Mouse (Mus musculus) lung, embryonic 14.5 days (tissue): ENCODE measurements around the gene Dscaml1. TPM values are rescaled to one million over a fixed set of nuclear protein-coding genes. Genes with fewer than 3 reads are reported as not detected.

Experiments
- ATAC-seq: fragments of 200-750 bp; cut with Nextera tagmentation; 2 replicates; pipeline ENCODE4 v1.8.0; 2017; ENCODE audit warnings: mild to moderate bottlenecking, moderate TSS enrichment, moderate library complexity; ENCODE audit not compliant: insufficient read depth
- DNase-seq: peaks from one replicate; pipeline ENCODE4 v3.0.0-alpha.2; 2015
- H3K27ac ChIP-seq: fragments of 300-500 bp; sonication (generic); 2 replicates; pipeline ENCODE4 v1.5.1; 2014; ENCODE audit warnings: low read depth, mild to moderate bottlenecking, moderate library complexity
- H3K27me3 ChIP-seq: fragments of 300-500 bp; sonication (generic); 2 replicates; pipeline ENCODE4 v1.6.1; 2014; ENCODE audit warnings: low read length, control low read depth; ENCODE audit not compliant: insufficient read depth
- H3K36me3 ChIP-seq: fragments of 300-500 bp; sonication (generic); 2 replicates; pipeline ENCODE4 v1.6.1; 2014; ENCODE audit warnings: control low read depth; ENCODE audit not compliant: insufficient read depth
- H3K4me1 ChIP-seq: fragments of 300-500 bp; sonication (generic); 2 replicates; pipeline ENCODE4 v1.6.1; 2014; ENCODE audit warnings: antibody characterized with exemption, control low read depth; ENCODE audit not compliant: insufficient read depth
- H3K4me2 ChIP-seq: fragments of 300-500 bp; sonication (generic); 2 replicates; pipeline ENCODE4 v1.6.1; 2014; ENCODE audit warnings: mild to moderate bottlenecking
- H3K4me3 ChIP-seq: fragments of 300-500 bp; sonication (generic); 2 replicates; pipeline ENCODE4 v1.5.1; 2014; ENCODE audit warnings: low read depth, low read length
- H3K9ac ChIP-seq: fragments of 300-500 bp; sonication (generic); 2 replicates; pipeline ENCODE4 v1.6.1; 2014
- H3K9me3 ChIP-seq: fragments of 300-500 bp; sonication (generic); 2 replicates; pipeline ENCODE4 v1.6.1; 2016; ENCODE audit warnings: low read depth, low read length, control low read depth
- CTCF ChIP-seq: IDR thresholded peaks from 2 replicates; pipeline ENCODE4 v1.5.1; 2016; ENCODE audit warnings: antibody characterized with exemption, low read depth
- WGBS: fragments of 180-500 bp; shearing (Covaris S2); extraction: QIAGEN DNeasy Blood & Tissue Kit; methylation state at CpG from one replicate; pipeline ENCODE4 v1.1.7; 2014; 5-methylcytosine and 5-hydroxymethylcytosine counted together
- polyA plus RNA-seq: library from polyadenylated mRNA; unstranded; fragments of >200 nt; fragmentation: Nextera tagmentation; extraction: Ambion mirVana; gene quantifications from 2 replicates; pipeline ENCODE4 v1.2.1, GENCODE M21; 2014

Gene Dscaml1
- polyA plus RNA-seq, 1 experiment from 2014 or later = 0.05 TPM

GRCm38 (mm10) chr9:45451346-45451745 is 24.9 kb downstream of the Dscaml1 start:
- no peak for TF ChIP-seq CTCF

GRCm38 (mm10) chr9:45454032-45454431 is 27.6 kb downstream of the Dscaml1 start:
- 64% methylated on average over 10 of the region's 10 CpGs for WGBS
- TF ChIP-seq CTCF = no peak
- no peak overlapping the region for H3K9ac ChIP-seq

More at GRCm38 (mm10) chr9:45451346-45451745, 24.9 kb downstream of the Dscaml1 start:
- Histone ChIP-seq H3K4me2 (no peak overlapping the region), H3K27ac (no peak overlapping the region), H3K9me3 (no peaks in the 10 kb centered on the region), H3K9ac (no peak overlapping the region), H3K4me3 (no peak overlapping the region), H3K36me3 (no peaks in the 10 kb centered on the region), H3K4me1 (no peaks in the 10 kb centered on the region), H3K27me3 (no peaks in the 10 kb centered on the region)
- ATAC-seq = no peak
- 88% methylated on average over 4 of the region's 4 CpGs for WGBS
- DNase-seq = no peak

GRCm38 (mm10) chr9:45454889-45455610 is 28.6 kb downstream of the Dscaml1 start:
- H3K4me1 ChIP-seq = no peaks in the 10 kb centered on the region
- DNase-seq (no peak), ATAC-seq (no peak)
- H3K4me3 ChIP-seq = no peak overlapping the region
- no peaks in the 10 kb centered on the region for H3K27me3 ChIP-seq
- no peaks in the 10 kb centered on the region for H3K9me3 ChIP-seq
- H3K27ac ChIP-seq = no peak overlapping the region
- no peaks in the 10 kb centered on the region for H3K36me3 ChIP-seq
- 59% methylated on average over 8 of the region's 8 CpGs for WGBS
- TF ChIP-seq CTCF = no peak
- H3K4me2 ChIP-seq = no peak overlapping the region
- no peak overlapping the region for H3K9ac ChIP-seq

More at GRCm38 (mm10) chr9:45454032-45454431, 27.6 kb downstream of the Dscaml1 start:
- H3K4me1 ChIP-seq = no peaks in the 10 kb centered on the region
- H3K4me2 ChIP-seq = no peak overlapping the region
- H3K27ac ChIP-seq = no peak overlapping the region
- no peaks in the 10 kb centered on the region for H3K36me3 ChIP-seq
- DNase-seq (no peak), ATAC-seq (no peak)
- no peaks in the 10 kb centered on the region for H3K27me3 ChIP-seq
- no peak overlapping the region for H3K4me3 ChIP-seq
- no peaks in the 10 kb centered on the region for H3K9me3 ChIP-seq

- DNase-seq (no peak), ATAC-seq (no peak)
- H3K36me3 ChIP-seq = no peaks in the 10 kb centered on the region
- H3K9me3 ChIP-seq = no peaks in the 10 kb centered on the region
- H3K4me3 ChIP-seq = no peak overlapping the region
- 39% methylated on average over 7 of the region's 7 CpGs for WGBS
- no peak for TF ChIP-seq CTCF
- H3K4me2 ChIP-seq = no peak overlapping the region
- H3K4me1 ChIP-seq = no peaks in the 10 kb centered on the region
- no peak overlapping the region for H3K9ac ChIP-seq
- no peaks in the 10 kb centered on the region for H3K27me3 ChIP-seq
- no peak overlapping the region for H3K27ac ChIP-seq
Measured at GRCm38 (mm10) chr9:45457200-45457599, 30.8 kb downstream of the Dscaml1 start.

GRCm38 (mm10) chr9:45458363-45458762 is 31.9 kb downstream of the Dscaml1 start:
- no peaks in the 10 kb centered on the region for H3K9me3 ChIP-seq
- no peak overlapping the region for H3K9ac ChIP-seq
- 62% methylated on average over 14 of the region's 14 CpGs for WGBS
- H3K27me3 ChIP-seq = no peaks in the 10 kb centered on the region
- H3K36me3 ChIP-seq = no peaks in the 10 kb centered on the region
- ATAC-seq = no peak
- no peaks in the 10 kb centered on the region for H3K4me1 ChIP-seq
- TF ChIP-seq CTCF = no peak
- H3K4me2 ChIP-seq = no peak overlapping the region
- DNase-seq = no peak
- no peak overlapping the region for H3K27ac ChIP-seq
- no peak overlapping the region for H3K4me3 ChIP-seq

- DNase-seq (peak; percentile 32), ATAC-seq (peak; percentile 44; the same call in 1 of the 2 replicates)
- Histone ChIP-seq H3K36me3 (no peaks in the 10 kb centered on the region), H3K9me3 (no peaks in the 10 kb centered on the region), H3K4me1 (no peaks in the 10 kb centered on the region), H3K27ac (no peak overlapping the region), H3K9ac (no peak overlapping the region), H3K27me3 (no peaks in the 10 kb centered on the region), H3K4me2 (no peak overlapping the region), H3K4me3 (no peak overlapping the region)
- 36% methylated on average over 6 of the region's 6 CpGs for WGBS
- TF ChIP-seq CTCF = no peak
Measured at GRCm38 (mm10) chr9:45465396-45466019, 39.1 kb downstream of the Dscaml1 start.

GRCm38 (mm10) chr9:45468235-45468634 is 41.8 kb downstream of the Dscaml1 start:
- no peaks in the 10 kb centered on the region for H3K27me3 ChIP-seq
- DNase-seq (no peak), ATAC-seq (no peak)
- 74% methylated on average over 10 of the region's 10 CpGs for WGBS
- no peak overlapping the region for H3K4me2 ChIP-seq
- no peaks in the 10 kb centered on the region for H3K36me3 ChIP-seq
- no peak overlapping the region for H3K27ac ChIP-seq
- H3K9ac ChIP-seq = no peak overlapping the region
- no peak overlapping the region for H3K4me3 ChIP-seq
- no peaks in the 10 kb centered on the region for H3K9me3 ChIP-seq
- TF ChIP-seq CTCF = no peak
- H3K4me1 ChIP-seq = no peaks in the 10 kb centered on the region
